Mouse (Mus musculus): ENCODE measurements around the gene Gm21976.

The Gm21976 gene

DNA sequence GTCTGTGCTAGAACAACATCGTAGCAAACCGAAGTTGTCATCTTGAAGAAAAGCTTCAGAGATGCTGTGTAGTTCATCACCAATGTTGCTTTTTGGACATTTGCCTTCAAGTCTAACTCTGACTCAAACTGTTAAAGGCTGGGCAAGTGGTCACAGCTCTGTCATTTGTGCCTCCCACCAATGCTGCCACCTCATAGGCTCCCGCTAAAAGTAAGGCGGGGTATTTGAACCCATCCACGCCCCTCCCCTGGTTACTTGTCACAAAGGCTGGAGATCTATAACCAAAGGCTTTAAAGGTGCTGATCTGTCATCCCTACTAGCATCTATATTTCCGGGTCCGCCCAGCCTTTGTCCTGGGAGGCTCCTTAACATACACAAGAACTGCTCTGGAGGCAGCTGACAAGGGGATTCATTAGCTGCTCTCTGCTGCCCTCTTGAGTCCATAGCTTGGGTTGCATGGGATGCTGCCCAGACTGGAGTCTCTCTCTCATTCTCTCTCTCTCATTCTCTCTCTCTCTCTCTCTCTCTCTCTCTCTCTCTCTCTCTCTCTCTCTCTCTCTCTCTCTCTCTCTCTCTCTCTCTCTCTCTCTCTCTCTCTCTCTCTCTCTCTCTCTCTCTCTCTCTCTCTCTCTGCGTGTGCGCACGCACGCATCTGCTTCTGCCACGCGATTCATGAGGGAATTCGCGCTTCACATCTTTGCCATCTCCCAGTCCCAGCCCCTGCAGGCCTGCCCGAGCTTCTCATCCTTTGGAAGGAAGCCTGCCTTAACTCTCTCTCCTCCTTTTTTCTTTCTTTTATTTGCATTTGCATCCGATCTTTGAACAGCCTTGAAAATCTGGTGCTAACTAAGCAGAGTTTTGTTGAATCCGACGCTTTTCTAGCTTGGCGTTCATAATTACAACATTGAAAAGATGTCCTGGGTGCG lies 19.4 kb downstream of the Gm21976 start:
- DNase-seq (ENCODE audit: low spot score): peak; percentile 98

DNA sequence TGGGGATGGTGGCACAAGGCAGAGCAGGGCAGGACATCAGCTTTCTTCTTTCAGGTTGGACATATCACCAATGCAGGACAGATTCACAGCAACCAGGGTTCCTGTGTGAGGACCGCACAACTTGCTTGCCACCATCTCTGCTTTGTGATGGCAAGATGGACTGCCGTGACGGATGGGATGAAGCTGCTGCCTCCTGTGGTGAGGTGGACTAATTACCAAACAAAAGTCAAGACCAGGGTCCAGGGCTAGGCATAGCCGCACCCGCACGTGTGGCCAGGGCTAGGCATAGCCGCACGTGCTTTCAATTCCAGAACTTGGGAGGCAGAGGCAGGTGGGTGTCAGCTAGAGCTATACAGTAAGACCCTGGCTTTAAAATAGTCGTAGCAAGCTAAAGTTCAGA lies 25.6 kb downstream of the Gm21976 start:
- no peak for DNase-seq (ENCODE audit: low spot score)

DNA sequence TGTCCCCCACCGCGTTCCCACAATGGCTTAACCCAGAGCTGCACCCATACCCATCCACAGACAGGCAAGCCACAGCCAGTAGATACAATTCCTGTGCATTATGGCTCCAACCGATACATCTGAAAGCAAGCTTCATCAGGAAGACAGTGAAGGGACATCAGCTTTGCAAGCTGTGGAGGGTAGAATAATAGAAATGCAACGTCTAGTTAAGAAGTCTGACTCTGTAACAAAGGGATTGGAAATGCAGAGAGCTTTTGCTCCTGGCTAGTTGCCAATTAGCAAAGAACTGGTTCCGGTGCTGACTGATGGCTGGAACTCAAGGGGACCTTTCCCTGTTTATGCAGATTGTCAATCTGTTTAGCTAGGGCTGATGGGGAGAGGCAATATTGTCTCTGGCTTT lies 26.7 kb downstream of the Gm21976 start:
- DNase-seq (ENCODE audit: low spot score): no peak

DNA sequence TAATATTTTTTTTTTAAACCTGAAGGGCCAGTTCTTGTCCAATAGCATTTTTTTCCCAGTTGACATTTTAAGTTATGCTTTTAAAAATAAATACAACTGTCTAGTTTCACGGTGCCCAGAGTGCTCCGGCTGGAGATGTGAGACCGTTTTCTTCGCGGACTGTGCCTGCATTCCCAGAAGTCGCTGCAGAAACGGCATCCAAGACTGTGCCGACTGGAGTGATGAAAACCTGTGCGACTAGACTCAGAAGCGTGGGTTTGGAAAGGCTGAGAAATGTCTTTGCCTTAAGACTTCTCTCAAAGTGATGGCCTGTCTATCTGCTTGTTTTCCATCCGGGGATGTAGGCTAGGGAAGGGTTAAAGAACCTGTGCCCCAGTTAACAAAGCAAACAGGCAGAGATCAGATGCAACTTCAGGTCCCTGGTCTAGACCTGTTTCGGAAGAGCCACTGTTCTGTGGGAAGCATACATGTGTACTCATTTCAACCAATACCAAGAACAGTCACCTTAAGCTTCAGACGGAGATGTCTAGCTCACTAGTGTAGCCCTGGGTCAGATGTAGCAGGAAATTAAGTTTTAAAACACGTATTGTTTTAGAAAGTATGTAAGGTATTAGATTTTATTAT lies 27.3 kb downstream of the Gm21976 start:
- no peak for DNase-seq (ENCODE audit: low spot score)

DNA sequence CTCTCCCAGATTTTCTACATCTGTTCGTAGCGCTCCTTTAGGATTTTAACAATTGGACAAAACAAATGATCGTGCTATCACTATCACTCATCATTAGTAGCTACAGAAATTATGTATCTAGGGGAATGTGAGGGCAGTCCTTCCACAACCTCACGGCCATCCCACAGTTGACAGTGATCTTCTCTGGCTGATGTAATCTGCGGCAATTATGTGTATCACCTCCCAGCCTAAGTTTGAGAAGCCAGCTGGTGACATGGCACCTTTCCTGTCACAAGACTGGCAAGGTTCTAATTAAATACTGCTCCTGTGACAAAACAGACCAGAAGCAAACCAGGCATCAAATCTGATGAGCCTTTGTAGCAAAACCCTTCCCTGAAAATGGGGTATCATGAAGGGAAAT lies 28.3 kb downstream of the Gm21976 start:
- DNase-seq (ENCODE audit: low spot score): no peak

GRCm38 (mm10) chr13:98308724-98309123 lies 29.0 kb downstream of the Gm21976 start:
- DNase-seq (ENCODE audit: low spot score): no peak

DNA sequence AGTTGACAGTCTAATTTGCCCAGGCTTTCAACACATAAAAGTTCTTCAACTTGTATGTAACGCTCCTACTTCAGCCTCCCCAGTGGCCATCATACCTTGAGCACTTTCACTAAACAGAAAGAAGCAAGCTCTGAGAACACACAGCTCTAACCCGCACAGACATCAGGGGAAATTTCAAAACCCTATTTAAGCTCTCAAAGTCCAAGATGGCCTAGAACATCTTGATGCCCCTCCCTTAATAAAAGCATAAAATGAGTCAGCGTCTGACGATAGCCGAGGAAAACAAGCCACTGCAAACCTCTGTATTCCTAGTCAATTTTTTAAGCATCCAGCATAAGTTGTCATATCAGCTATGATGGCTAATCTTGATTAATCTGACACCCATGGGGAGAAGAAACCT lies 31.9 kb downstream of the Gm21976 start:
- DNase-seq (ENCODE audit: low spot score): no peak

- DNase-seq (ENCODE audit: low spot score): no peak
Measured at GRCm38 (mm10) chr13:98313631-98314030, 33.9 kb downstream of the Gm21976 start.

GRCm38 (mm10) chr13:98315124-98315523 lies 35.4 kb downstream of the Gm21976 start:
- no peak for DNase-seq (ENCODE audit: low spot score)

- DNase-seq (ENCODE audit: low spot score): no peak
Measured at GRCm38 (mm10) chr13:98316140-98316479, 36.4 kb downstream of the Gm21976 start.

DNA sequence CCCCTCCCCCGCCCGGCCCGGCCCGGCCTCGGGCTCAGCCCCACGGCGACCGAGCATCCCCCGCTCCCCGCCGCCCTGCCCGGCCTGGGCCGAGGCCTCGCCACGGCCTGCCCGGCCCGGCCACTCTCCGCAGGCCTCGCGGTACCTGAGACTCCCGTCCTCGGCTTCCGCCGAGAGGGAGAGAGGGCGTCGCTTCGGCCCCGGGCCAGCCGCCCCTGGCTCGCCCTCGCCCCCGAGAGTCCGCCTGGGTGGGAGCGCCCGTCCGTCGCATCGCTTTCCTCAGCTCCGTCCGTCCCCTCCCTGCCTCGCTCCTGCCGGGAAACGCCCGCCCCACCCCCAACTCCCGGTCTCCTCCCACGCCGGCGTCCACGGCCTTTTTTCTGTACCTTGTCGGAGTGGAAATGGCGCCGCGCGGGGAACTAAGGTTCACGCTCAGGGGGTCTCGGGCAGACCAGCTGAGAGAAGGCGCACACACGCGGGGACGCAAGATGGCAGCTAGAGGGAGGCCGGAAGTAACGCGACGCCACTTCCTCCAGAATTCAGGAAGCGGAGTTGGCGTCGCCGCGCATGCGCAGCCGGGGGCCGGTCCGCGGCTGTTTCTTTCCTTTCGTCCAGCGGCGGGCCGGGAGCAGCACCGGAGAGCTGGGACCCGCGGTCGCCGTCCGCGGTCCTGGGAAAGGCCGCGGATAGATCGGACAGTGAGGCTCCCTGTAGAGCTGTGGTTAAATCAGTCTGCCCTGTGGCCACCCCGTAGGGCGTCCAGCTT lies 37.0 kb downstream of the Gm21976 start, which contains the start of gene Btf3:
Gene Btf3 (minus strand): TSS at position 527 of the 766 bp plus-strand sequence.
- peak; percentile 96 for DNase-seq (ENCODE audit: low spot score)

DNA sequence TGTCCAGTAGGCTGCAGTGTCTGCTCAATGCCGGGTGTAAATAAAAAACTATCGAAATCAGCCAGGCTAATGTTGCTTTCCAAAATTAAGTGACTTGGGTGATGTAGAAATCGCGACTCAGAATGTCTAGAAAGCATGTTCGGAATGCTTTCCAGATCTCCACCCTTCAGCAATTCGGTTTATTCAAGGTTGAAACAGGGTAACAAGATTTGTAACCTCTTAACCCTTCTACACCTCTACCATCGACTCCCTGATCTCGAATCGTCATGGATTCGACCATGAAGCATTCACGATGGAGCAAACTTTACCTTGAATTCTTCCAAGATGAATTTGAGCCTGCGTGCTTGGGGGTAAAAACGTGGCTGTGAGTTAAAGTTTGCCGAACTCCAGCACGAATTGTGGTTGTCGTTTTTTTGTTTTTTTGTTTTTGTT lies 37.6 kb downstream of the Gm21976 start:
- no peak for DNase-seq (ENCODE audit: low spot score)

DNA sequence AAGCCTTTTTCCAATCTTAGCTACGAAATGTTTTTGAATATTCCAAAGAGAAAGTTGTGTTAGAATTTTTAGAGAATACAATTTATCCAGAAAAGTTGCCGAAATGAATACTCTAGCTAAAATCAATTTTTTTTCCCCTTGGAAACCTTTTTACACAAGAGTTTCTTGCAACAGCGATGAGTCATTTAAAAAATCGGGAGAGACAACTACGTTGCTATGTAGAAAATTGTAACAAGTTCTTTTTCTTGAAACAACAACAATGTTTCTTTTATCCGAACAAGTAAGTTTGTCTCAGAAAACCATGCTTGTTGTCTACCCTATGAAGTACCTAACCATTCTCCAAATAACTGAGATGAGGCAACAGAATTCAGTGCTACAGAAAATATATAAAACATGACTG lies 38.2 kb downstream of the Gm21976 start:
- DNase-seq (ENCODE audit: low spot score): no peak

DNA sequence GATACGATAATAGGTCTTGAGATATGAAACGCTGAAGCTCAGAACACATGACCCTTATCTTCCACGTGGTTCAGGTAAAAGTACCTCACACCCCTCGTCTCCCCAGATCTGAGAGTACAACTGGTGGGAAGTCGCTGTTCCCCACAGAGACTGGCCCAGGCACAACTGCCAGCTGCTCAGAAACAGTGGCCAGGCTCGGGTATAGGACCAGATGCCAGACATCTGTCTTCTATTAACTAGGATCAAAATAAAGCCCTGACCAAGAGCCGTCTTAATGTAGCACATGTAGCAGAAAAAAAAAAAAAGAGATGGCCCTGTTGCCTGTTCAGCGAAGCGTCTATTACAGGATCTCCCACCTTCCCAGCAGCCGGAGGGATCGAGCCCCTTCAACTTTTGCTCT lies 45.3 kb downstream of the Gm21976 start:
- no peak for DNase-seq (ENCODE audit: low spot score)

GRCm38 (mm10) chr13:98332106-98332505 lies 52.4 kb downstream of the Gm21976 start:
- DNase-seq (ENCODE audit: low spot score): peak; percentile 47

GRCm38 (mm10) chr13:98336205-98336604 lies 56.5 kb downstream of the Gm21976 start:
- DNase-seq (ENCODE audit: low spot score): no peak

- DNase-seq (ENCODE audit: low spot score): no peak
Measured at GRCm38 (mm10) chr13:98340506-98340905, 60.8 kb downstream of the Gm21976 start.

- no peak for DNase-seq (ENCODE audit: low spot score)
Measured at GRCm38 (mm10) chr13:98349491-98349890, 69.8 kb downstream of the Gm21976 start.

DNA sequence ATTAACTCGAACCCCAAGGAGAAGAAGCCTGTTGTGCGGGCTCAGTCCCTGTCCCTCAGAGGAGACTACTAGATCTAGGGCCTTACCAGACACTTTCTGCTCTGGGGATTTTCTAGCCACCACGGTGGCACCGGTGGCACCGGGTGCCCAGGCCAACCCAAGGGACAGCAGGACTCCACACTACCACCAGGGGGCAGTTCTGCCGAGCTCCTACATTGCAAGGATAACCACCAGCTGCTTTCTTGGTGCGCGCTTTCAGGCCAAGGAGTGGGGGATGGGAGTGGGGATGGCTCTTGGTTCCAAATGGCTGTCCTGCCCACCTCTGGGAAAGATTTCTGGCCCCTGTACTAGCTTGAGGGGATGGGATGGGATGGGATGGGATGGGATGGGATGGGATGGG lies 71.8 kb downstream of the Gm21976 start:
- peak; percentile 80 for DNase-seq (ENCODE audit: low spot score)

DNA sequence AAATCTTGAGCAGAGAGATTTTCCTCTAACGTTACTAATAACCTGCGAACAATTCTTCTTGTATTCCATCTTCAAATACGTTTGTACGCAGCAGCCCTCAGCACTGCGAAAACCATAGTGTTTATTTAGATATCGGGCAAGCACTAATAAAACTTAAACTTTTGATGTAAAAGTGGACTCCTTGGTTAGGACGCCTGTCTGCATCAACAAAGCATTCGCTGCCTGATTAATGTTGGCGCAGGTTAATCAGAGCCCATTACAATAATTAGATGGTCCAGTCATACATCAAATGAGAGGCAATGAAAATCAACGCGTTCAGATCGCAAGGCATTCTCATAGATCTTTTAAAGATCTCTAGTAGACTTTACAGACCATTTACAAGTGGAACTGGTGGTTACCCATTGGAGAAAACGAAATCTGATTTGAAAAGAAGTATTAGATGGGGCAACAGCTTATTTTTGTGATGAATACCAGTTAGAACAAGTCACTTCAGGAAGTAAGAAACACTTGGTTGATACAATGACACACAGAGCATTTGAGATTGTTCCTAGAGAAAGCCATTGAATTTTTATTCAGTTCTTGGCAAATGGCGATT lies 72.8 kb downstream of the Gm21976 start:
- DNase-seq (ENCODE audit: low spot score): peak; percentile 29

GRCm38 (mm10) chr13:98353709-98354089 lies 74.0 kb downstream of the Gm21976 start:
- DNase-seq (ENCODE audit: low spot score): no peak

DNA sequence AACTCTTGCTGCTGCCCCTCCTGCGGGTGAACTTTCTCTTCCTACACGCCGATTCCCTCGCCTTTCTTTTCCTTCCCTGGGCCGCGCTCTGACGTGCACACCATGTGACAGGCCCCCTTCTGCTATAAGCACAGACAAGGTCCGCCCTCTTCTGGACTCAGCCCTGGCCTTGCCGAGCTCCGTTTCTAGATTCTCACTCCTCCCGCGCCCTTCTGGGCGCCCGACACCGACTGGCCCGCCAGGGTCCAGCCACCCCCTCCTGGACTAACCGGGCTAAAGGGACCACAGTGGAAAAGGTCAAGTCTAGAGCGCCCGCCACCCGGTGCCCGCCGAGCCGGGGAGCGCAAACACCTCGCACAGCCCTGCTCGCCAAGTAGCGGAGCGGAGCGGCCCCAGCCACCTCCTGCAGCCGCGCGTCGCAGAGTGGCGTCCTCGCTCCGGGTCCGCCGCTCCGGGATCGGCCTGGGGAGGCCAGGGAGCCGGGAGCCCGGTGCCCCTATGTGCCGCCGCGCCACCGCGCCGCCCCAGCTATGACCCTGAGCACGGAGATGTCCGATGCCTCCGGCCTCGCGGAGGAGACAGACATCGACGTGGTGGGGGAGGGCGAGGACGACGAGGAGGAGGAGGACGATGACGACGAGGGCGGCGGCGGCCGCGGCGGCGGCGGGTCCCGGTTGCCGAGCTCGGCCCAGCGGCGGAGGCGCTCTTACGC lies 74.6 kb downstream of the Gm21976 start, which contains the start of gene Foxd1:
Gene Foxd1 (plus strand): TSS at position 153 of the 712 bp plus-strand sequence.
- peak; percentile 83 for DNase-seq (ENCODE audit: low spot score)

Measured in retina, embryonic 14.5 days (tissue).